Mouse (Mus musculus) left cerebral cortex, adult 6 months (tissue): ENCODE measurements around the gene Ccdc71l. TPM values are rescaled to one million over a fixed set of nuclear protein-coding genes. Genes with fewer than 3 reads are reported as not detected.

Source experiments
- long read RNA-seq, 2 experiments: library from polyadenylated mRNA; unstranded; transcript quantifications; one replicate each; pipeline ENCODE4 v2.0.0; 2019 to 2020
- polyA plus RNA-seq: library from polyadenylated mRNA; unstranded; fragments of <200 nt; fragmentation: Nextera tagmentation; gene quantifications from 2 replicates; pipeline ENCODE4 v1.2.3, GENCODE M21; 2021

Gene Ccdc71l
- polyA plus RNA-seq = 1.4 and 3.3 TPM in 2 replicates
- long read RNA-seq, experiment 1, full-length matches to known transcripts = 11 of 11 reads
- long read RNA-seq, experiment 1, partial matches to known transcripts = 0 of 11 reads
- long read RNA-seq, experiment 1, other reads (novel, unspliced or antisense) = 0 of 11 reads
- long read RNA-seq, experiment 2, full-length matches to known transcripts = 2 of 2 reads
- long read RNA-seq, experiment 2, partial matches to known transcripts = 0 of 2 reads
- long read RNA-seq, experiment 2, other reads (novel, unspliced or antisense) = 0 of 2 reads

DNA sequence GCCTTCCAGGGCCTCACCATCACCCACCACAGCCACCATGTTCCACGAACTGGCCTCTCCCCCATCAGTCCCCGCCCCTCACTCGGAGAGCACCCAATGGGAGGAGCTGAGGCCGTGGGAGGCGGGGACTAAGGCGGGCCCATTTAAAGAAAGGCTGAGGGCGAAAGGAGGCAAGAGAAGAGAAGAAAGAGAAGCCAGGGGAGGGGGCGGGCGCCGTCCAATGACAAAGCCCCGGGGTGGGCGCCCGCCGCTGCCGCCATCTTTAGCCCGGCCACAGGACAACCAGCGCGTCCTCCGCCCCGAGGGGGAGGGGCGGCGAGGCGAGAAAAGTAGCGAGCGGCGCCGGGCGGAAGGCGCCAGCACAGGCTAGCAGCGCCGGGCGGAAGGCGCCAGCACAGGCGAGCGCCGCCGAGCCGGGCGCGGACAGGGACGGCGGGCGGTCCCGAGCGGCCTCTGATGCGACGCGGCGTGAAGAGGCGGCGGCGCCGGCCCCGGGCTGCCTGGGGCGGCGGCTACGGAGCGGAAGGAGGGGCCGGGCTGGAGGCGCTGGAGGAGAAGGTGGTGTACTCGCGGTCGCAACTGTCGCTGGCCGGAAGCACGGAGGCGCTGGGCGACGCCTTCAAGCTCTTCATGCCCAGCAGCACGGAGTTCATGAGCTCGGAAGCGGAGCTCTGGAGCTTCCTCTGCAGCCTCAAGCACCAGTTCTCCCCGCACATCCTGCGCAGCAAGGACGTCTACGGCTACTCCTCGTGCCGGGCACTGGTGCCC is at the start of gene Ccdc71l:
Gene Ccdc71l (plus strand): TSS at position 177 of the 768 bp plus-strand sequence.

Other genes with a start within 250 kb of the Ccdc71l start
- gene Pik3cg, start 170.0 kb upstream of the Ccdc71l start, polyA plus RNA-seq = 1.4 and 1.7 TPM in 2 replicates